Mouse (Mus musculus): ENCODE measurements around the gene Kcnk7. TPM values are rescaled to one million over a fixed set of nuclear protein-coding genes. Genes with fewer than 3 reads are reported as not detected.
A peak's percentile ranks its signal among the peaks of the same experiment; 100 is the strongest.
"Not testable (repeated sequence)": the region's sequence is repeated elsewhere in the genome, so short reads cannot be mapped to it uniquely, and the experiment has no call there.

The Kcnk7 gene
- polyA plus RNA-seq, 1 experiment = not detected

DNA sequence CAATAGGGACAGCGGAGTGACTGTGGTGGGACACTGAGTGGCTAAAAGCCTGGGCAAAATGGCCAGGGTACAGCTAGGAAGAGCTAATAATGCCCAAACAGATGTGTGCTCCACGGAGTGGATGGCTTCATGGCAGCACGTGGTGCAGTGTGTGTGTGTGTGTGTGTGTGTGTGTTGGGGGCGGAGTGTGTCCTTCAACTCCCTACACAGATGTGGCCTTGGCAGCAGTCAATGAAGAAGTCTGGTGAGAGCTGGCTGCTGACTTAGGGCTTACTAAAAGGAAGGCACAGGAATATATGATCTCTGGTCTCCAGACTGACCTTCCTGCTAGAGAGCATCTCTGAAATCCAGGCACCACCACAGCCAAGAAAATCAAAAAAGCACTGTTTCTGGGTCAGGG is 35.8 kb upstream of the Kcnk7 start:
- TF ChIP-seq CTCF (IDR thresholded peaks at IDR 0.05; ENCODE audit: borderline replicate concordance, insufficient read depth, low read length) = no peak
- no peak for TF ChIP-seq POLR2A (IDR thresholded peaks at IDR 0.05; ENCODE audit: low read depth, low read length)
- Histone ChIP-seq H3K4me3 (ENCODE audit: insufficient read depth, low read length) (no peak overlapping the region), H3K4me1 (ENCODE audit: control insufficient read depth, insufficient read depth, low read length) (0 out of 2 replicates have a peak, but pooled peaks cover 2% of the 10 kb centered on the region), H3K27ac (ENCODE audit: insufficient read depth, low read length) (no peak overlapping the region)

DNA sequence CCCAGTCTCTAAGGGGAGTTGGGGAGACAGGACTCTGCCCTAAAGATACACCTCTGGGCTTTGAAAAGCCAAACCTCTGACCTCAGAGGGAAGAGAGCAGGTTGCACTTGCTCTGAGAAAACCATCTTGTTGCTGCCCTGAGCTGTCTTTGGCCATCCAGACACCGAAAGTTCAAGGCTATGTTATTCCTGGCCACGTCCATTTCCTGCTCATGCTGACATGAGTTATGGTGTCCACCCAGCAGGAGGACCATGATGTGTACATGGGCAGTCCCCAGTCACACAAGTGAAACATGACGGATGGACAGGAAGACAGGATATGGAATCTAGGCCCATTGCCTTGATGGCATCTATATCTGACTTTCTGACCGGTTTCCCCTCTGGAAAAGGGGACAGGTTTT is 23.7 kb upstream of the Kcnk7 start:
- TF ChIP-seq POLR2A (IDR thresholded peaks at IDR 0.05; ENCODE audit: low read depth, low read length) (no peak), CTCF (IDR thresholded peaks at IDR 0.05; ENCODE audit: borderline replicate concordance, insufficient read depth, low read length) (no peak)
- no peaks in the 10 kb centered on the region for H3K4me1 ChIP-seq (ENCODE audit: control insufficient read depth, insufficient read depth, low read length)
- H3K4me3 ChIP-seq (ENCODE audit: insufficient read depth, low read length) = no peak overlapping the region
- no peak overlapping the region for H3K27ac ChIP-seq (ENCODE audit: insufficient read depth, low read length)

DNA sequence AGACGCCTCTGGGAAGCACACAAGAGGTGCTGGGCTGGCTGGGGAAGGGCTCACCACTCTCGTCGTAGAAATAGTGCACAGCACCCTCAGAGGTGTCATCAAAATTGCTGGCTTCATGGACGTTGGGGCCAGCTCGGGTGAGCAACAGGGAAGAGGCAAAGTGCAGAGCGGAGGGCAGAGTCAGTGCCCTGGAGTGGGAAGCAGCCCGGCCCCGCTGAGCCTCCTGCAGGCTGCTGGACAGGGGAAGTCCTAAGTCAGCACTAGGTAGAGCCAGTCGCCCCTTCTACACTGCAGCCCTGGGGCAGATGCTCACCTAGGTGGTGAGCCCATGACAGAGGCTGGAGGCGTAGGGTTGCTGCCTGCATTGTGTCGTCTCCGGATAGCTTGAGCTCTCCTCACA is 19.9 kb upstream of the Kcnk7 start:
- Histone ChIP-seq H3K4me1 (ENCODE audit: control insufficient read depth, insufficient read depth, low read length) (0 out of 2 replicates have a peak, but pooled peaks cover 5% of the 10 kb centered on the region), H3K27ac (ENCODE audit: insufficient read depth, low read length) (no peak overlapping the region), H3K4me3 (ENCODE audit: insufficient read depth, low read length) (no peak overlapping the region)
- TF ChIP-seq POLR2A (IDR thresholded peaks at IDR 0.05; ENCODE audit: low read depth, low read length) = no peak
- TF ChIP-seq CTCF (IDR thresholded peaks at IDR 0.05; ENCODE audit: borderline replicate concordance, insufficient read depth, low read length) = no peak

DNA sequence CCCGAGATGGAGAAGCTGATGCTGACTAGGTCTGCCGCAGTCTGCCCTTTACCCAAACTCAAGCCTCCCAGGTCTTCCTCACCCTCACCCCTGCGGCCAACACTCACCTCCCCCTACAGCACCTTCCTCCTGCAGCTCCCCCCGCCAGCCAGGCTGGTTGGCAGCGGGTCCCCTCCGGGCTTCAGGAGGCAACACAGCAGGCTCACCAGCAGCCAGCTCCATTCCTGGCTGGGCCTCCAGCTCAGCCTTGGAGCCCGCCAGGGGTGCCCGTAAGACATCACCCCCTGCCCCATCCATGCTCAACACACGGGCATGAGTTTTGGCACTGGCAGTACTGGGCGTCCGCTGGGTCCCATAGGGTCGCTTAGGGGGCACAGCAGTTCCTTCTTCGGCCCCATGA is 19.2 kb upstream of the Kcnk7 start:
- Histone ChIP-seq H3K4me3 (ENCODE audit: insufficient read depth, low read length) (no peak overlapping the region), H3K4me1 (ENCODE audit: control insufficient read depth, insufficient read depth, low read length) (0 out of 2 replicates have a peak, but pooled peaks cover 5% of the 10 kb centered on the region), H3K27ac (ENCODE audit: insufficient read depth, low read length) (no peak overlapping the region)
- no peak for TF ChIP-seq CTCF (IDR thresholded peaks at IDR 0.05; ENCODE audit: borderline replicate concordance, insufficient read depth, low read length)
- TF ChIP-seq POLR2A (IDR thresholded peaks at IDR 0.05; ENCODE audit: low read depth, low read length) = no peak

DNA sequence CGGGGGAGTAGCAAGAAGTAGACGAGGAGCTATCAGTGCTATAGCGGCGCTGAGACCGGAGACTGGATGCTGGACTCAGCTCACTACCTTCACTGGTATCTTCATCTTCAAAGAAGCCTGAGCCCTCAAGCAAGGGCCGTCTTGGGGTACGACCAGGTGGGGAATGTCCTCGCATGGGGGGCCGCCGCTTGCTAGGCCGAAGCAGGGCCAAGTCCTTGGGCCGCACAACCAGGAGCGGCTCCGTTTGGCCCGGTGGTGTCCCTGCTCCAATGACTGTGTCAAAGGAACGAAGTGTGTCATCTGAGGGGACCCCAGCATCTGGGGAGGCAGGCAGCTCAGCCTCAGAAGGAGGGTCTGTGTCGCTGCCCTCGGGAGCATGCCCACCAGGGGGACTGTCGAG is 18.7 kb upstream of the Kcnk7 start:
- H3K27ac ChIP-seq (ENCODE audit: insufficient read depth, low read length) = no peak overlapping the region
- TF ChIP-seq CTCF (IDR thresholded peaks at IDR 0.05; ENCODE audit: borderline replicate concordance, insufficient read depth, low read length) (no peak), POLR2A (IDR thresholded peaks at IDR 0.05; ENCODE audit: low read depth, low read length) (no peak)
- 0 out of 2 replicates have a peak, but pooled peaks cover 5% of the 10 kb centered on the region for H3K4me1 ChIP-seq (ENCODE audit: control insufficient read depth, insufficient read depth, low read length)
- no peak overlapping the region for H3K4me3 ChIP-seq (ENCODE audit: insufficient read depth, low read length)

DNA sequence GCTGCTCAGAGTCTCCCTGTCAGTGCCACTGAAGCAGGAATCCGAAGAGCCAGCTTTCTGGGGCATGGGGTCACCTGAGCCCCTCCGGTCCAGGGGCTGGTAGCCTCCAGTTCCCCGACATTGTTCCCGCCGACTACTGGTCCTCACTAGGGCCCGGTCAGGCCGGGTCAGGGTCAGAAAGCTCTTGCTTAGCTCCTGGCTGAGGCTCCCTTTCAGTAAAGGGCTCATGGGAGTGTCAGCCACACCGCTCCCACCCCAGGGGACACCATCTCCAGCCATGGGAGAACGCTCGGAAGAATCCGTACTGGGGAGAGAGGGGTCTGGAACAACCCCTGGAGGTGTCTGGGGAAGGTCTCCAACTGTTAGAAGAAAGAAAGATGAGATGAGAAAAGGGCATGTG is 18.3 kb upstream of the Kcnk7 start:
- H3K27ac ChIP-seq (ENCODE audit: insufficient read depth, low read length) = no peak overlapping the region
- TF ChIP-seq POLR2A (IDR thresholded peaks at IDR 0.05; ENCODE audit: low read depth, low read length) (no peak), CTCF (IDR thresholded peaks at IDR 0.05; ENCODE audit: borderline replicate concordance, insufficient read depth, low read length) (no peak)

DNA sequence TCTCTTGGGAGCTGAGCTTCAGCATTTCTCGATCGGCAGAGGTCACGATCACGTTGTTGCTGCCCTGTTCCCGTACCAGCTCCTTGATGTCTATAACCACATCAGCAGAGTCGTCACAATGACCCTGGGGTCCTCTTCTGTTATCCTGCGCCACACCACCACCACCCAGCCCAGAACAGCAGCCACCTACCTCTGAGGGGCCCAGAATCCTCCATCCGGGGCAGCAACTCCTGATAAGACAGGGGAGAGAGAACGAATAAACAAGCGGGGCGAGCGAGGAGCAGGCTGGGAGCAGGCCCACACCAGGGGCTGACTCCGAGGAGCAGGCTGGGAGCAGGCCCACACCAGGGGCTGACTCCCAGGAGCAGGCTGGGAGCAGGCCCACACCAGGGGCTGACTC is 17.7 kb upstream of the Kcnk7 start:
- H3K4me3 ChIP-seq (ENCODE audit: insufficient read depth, low read length) = no peak overlapping the region
- 0 out of 2 replicates have a peak, but pooled peaks cover 5% of the 10 kb centered on the region for H3K4me1 ChIP-seq (ENCODE audit: control insufficient read depth, insufficient read depth, low read length)
- no peak for TF ChIP-seq POLR2A (IDR thresholded peaks at IDR 0.05; ENCODE audit: low read depth, low read length)
- no peak for TF ChIP-seq CTCF (IDR thresholded peaks at IDR 0.05; ENCODE audit: borderline replicate concordance, insufficient read depth, low read length)
- H3K27ac ChIP-seq (ENCODE audit: insufficient read depth, low read length) = no peak overlapping the region

More for the DNA sequence above, 18.3 kb upstream of the Kcnk7 start:
- H3K4me1 ChIP-seq (ENCODE audit: control insufficient read depth, insufficient read depth, low read length) = 0 out of 2 replicates have a peak, but pooled peaks cover 5% of the 10 kb centered on the region
- H3K4me3 ChIP-seq (ENCODE audit: insufficient read depth, low read length) = no peak overlapping the region

DNA sequence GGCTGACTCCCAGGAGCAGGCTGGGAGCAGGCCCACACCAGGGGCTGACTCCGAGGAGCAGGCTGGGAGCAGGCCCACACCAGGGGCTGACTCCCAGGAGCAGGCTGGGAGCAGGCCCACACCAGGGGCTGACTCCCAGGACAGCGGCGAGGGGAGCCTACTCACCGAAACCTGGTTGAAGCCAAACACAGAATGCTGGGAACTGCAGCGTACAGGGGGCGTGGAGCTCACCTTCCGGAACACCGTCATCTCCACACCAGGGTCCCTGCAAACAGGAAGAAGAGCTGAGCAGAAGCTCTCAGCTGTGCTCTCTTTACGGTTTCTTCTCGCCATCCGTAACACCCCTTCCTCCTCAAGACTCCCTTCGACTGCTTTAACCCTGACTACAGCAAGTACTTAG is 17.2 kb upstream of the Kcnk7 start:
- not testable (repeated sequence) for H3K4me3 ChIP-seq (ENCODE audit: insufficient read depth, low read length); H3K4me1 ChIP-seq (ENCODE audit: control insufficient read depth, insufficient read depth, low read length); H3K27ac ChIP-seq (ENCODE audit: insufficient read depth, low read length)

DNA sequence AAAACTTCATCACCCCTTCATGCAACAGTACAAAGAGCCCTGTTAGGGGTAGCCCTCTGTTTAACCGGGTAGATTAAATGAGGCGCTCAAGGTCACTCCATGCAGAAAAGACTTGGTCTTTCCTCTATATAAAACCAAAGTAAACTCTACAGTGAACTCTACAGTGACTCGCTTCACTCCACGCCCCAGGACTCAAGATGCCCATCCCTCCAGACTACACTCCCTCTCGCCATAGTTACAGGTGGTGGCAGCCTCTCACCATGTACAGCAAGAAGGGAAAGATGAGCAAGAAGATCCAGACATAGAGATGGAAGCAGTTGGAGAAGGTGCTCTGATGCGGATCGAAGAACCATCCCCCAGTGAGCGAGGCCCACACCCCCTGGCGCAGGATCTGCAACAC is 16.4 kb upstream of the Kcnk7 start:
- Histone ChIP-seq H3K27ac (ENCODE audit: insufficient read depth, low read length) (peak overlapping the region; percentile 70; the same call in 1 of the 2 replicates), H3K4me1 (ENCODE audit: control insufficient read depth, insufficient read depth, low read length) (peaks cover 7% of the 10 kb centered on the region; the same call in 1 of the 2 replicates), H3K4me3 (ENCODE audit: insufficient read depth, low read length) (peak overlapping the region; percentile 86)
- TF ChIP-seq POLR2A (IDR thresholded peaks at IDR 0.05; ENCODE audit: low read depth, low read length) (no peak), CTCF (IDR thresholded peaks at IDR 0.05; ENCODE audit: borderline replicate concordance, insufficient read depth, low read length) (no peak)

DNA sequence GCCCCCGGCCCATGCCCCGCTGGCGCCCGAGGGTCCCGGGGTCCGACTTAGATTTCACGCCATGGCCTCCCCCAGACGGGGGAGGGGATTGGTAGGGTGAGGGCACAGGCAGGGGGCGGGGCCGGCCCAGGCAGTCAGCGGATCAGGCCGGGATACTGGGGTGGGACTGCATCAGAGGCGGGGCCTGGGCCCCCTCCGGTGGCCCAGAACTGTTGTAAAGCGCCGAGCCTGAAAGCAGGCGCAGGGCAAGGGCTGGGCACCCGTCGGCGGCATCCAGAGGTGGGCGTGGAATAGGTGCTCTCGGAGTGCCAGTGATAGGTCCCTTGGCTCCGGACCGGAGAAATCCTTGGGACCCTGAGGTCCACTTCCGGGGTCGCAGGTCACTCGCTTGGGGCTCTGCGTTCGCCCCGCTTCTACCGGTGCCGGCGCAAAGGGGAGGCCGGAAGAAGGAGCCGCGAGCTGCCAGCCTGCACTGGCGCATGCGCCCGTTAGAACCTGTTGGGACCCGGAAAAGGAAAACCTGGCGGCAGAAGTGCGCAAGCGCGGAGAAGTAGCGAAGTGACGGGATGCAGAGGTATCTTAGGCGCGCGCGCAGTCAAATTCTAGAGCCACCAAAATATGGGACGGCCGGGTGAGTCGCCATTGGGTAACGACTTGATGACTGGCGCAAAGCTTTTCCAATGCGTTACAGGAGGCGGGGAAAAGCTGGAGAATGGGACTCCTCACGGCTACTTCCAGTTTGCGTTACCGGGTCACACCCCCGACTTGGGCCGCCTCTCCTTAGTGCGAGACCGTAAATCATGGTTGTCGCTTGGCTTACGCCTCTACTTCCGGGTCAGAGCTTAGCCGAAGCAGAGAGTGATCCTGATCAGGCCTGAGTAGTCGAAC is 15.7 kb upstream of the Kcnk7 start, which contains the start of the genes Map3k11 and Pcnx3:
Gene Map3k11, plus strand, starts transcription at position 543 of the 888 bp plus-strand sequence.
Gene Pcnx3, minus strand, starts transcription at position 709 of the 888 bp plus-strand sequence.
- TF ChIP-seq POLR2A (IDR thresholded peaks at IDR 0.05; ENCODE audit: low read depth, low read length) (peak; percentile 54; the same call in 1 of the 2 replicates), CTCF (IDR thresholded peaks at IDR 0.05; ENCODE audit: borderline replicate concordance, insufficient read depth, low read length) (no peak)
- peak within 1 kb of the TSS; percentile 86 for H3K4me3 ChIP-seq (ENCODE audit: insufficient read depth, low read length)
- H3K4me1 ChIP-seq (ENCODE audit: control insufficient read depth, insufficient read depth, low read length) = peaks cover 7% of the 10 kb centered on the region; the same call in 1 of the 2 replicates
- peak within 1 kb of the TSS; percentile 92 for H3K27ac ChIP-seq (ENCODE audit: insufficient read depth, low read length)

Measured in embryonic fibroblast, embryonic 13.5 days (primary cell).